Mouse (Mus musculus) right cerebral cortex, adult 18-20 months (tissue): ENCODE data around the gene Gstp1.

Experiments
- DNase-seq: peaks from one replicate; pipeline ENCODE4 v3.0.0; 2022; ENCODE audit warnings: mixed read lengths

The Gstp1 gene

GRCm38 (mm10) chr19:4000119-4000900 is 37.5 kb downstream of the Gstp1 start, which contains the start of the genes Nudt8 and Gm49405:
TSS of gene Nudt8 (plus strand) at chr19:4000580.
TSS of gene Gm49405 (plus strand) at chr19:4000626.
- peak; percentile 96 for DNase-seq

GRCm38 (mm10) chr19:3999121-3999730 is 38.6 kb downstream of the Gstp1 start:
- DNase-seq: no peak

GRCm38 (mm10) chr19:3998335-3998734 is 39.5 kb downstream of the Gstp1 start:
- no peak for DNase-seq

GRCm38 (mm10) chr19:3997231-3997630 is 40.6 kb downstream of the Gstp1 start:
- no peak for DNase-seq

- no peak for DNase-seq
Observed at GRCm38 (mm10) chr19:3996747-3997146, 41.0 kb downstream of the Gstp1 start.

GRCm38 (mm10) chr19:3996106-3996505 is 41.7 kb downstream of the Gstp1 start:
- no peak for DNase-seq

GRCm38 (mm10) chr19:3995505-3995904 is 42.3 kb downstream of the Gstp1 start:
- no peak for DNase-seq

- no peak for DNase-seq
Observed at GRCm38 (mm10) chr19:3994932-3995331, 42.9 kb downstream of the Gstp1 start.

GRCm38 (mm10) chr19:3992416-3992815 is 45.4 kb downstream of the Gstp1 start, which contains the start of gene Tbx10:
TSS of gene Tbx10 (plus strand) at chr19:3992752.
- no peak for DNase-seq

GRCm38 (mm10) chr19:3991966-3992365 is 45.8 kb downstream of the Gstp1 start:
- DNase-seq: no peak

GRCm38 (mm10) chr19:3991562-3991961 is 46.2 kb downstream of the Gstp1 start:
- no peak for DNase-seq

- DNase-seq: no peak
Observed at GRCm38 (mm10) chr19:3990804-3991203, 47.0 kb downstream of the Gstp1 start.

- DNase-seq: no peak
Observed at GRCm38 (mm10) chr19:3988750-3989149, 49.0 kb downstream of the Gstp1 start.

- no peak for DNase-seq
Observed at GRCm38 (mm10) chr19:3988066-3988465, 49.7 kb downstream of the Gstp1 start.

GRCm38 (mm10) chr19:3986334-3986733 is 51.5 kb downstream of the Gstp1 start, which contains the start of gene Acy3:
TSS of gene Acy3 (plus strand) at chr19:3986570.
- DNase-seq: peak; percentile 66
